Mouse (Mus musculus): ENCODE data around the gene Psmd12. TPM values are rescaled to one million over a fixed set of nuclear protein-coding genes. Genes with fewer than 3 reads are reported as not detected.

Gene Psmd12
- polyA plus RNA-seq, 2 experiments, result 45.6 to 103 TPM

DNA sequence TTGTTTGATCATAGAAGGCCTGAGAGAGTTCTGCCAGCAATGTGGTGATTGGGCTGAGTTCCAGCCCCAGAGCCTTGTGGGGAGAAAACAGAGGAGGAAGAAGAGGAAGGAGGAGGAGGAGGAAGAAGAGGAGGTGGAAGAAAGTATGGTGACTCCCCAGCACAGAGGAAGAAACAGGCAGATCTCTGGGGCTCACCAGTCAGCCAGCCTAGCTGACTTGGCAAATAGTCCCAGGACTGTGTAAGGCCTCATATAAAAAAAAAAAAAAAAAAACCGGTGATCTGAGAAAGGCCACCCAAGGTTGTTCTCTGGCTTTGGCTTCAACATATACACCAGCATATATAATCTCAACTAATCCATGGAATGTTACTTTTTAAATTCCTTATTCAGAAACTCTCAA lies 13.3 kb upstream of the Psmd12 start:
- WGBS (ENCODE audit: insufficient replicate concordance), result 50% methylated on average over 1 of the region's 1 CpGs
- Histone ChIP-seq H3K9me3 (ENCODE audit: control insufficient read depth, low read length) (no peaks in the 10 kb centered on the region), H3K27ac (peak overlapping the region; percentile 53), H3K4me1 (replicated peaks; ENCODE audit: control insufficient read depth in 2 of 2, insufficient read depth in 2 of 2, low read length in 1 of 2) (peaks cover 26 to 28% of the 10 kb centered on the region in 2 experiments), H3K4me2 (ENCODE audit: low read depth) (peak overlapping the region; percentile 46; the same call in 1 of the 2 replicates), H3K27me3 (ENCODE audit: control insufficient read depth, insufficient read depth, low read length) (no peaks in the 10 kb centered on the region), H3K9ac (replicated peaks) (no peak overlapping the region), H3K36me3 (replicated peaks; ENCODE audit: control insufficient read depth, insufficient read depth, low read depth) (no peaks in the 10 kb centered on the region), H3K4me3 (ENCODE audit: insufficient read depth in 1 of 2, low read depth in 2 of 2, low read length in 2 of 2) (no peak overlapping the region)
- ATAC-seq (ENCODE audit: insufficient read depth), result no peak
- DNase-seq (ENCODE audit: low read depth in 3 of 3, low spot score in 3 of 3), result no peak
- TF ChIP-seq EP300 (IDR thresholded peaks at IDR 0.05; ENCODE audit: low read depth) (no peak), CTCF (IDR thresholded peaks at IDR 0.05; ENCODE audit: low read depth) (no peak)

DNA sequence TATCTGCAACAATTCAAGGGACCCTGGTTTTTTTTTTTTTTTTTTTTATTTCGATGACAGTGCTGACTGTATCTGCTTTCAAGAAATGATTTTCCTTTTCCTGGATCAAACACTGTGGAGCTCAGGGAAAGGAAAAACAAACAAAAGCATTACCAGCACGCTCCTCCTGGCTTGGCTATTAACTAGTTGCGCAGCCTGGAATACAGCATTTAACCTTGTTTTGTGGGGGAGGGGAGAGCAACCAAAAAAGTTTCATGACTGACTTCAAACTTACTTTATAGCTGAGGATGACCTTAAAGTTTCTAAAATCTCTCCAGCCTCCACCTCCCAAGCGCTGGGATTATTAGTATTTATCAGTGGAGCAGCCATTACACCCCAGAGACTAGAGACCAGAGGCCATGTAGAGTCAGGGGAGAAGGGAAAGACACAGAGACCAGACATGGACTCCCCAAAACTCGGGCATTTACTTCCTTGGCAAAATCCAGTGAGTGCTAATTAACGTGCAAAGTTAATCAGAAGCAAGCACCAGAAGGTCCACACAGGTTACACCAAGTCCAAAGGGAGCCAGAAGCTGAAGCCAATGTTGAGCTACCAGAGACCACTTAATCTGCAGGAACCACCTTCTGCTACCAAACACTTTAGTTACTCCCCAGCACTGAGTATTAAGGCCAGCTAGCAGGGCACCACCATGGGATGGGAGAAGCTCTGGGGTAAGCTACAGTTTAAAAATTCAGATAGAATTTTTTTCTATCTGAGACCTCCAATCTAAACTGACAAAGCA lies 12.5 kb upstream of the Psmd12 start:
- no peak for ATAC-seq (ENCODE audit: insufficient read depth)
- H3K9ac ChIP-seq (replicated peaks), result peak overlapping the region; percentile 39
- peak overlapping the region; percentile 46 for H3K4me2 ChIP-seq (ENCODE audit: low read depth)

GRCm38 (mm10) chr11:107468252-107469030 lies 10.8 kb upstream of the Psmd12 start:
- TF ChIP-seq EP300 (IDR thresholded peaks at IDR 0.05; ENCODE audit: low read depth), result peak; percentile 80
- no peak for TF ChIP-seq CTCF (IDR thresholded peaks at IDR 0.05; ENCODE audit: low read depth)
- peak; percentile 66 for ATAC-seq (ENCODE audit: insufficient read depth)
- no peaks in the 10 kb centered on the region for H3K36me3 ChIP-seq (replicated peaks; ENCODE audit: control insufficient read depth, insufficient read depth, low read depth)

More for the DNA sequence above, 12.5 kb upstream of the Psmd12 start:
- Histone ChIP-seq H3K4me3 (ENCODE audit: insufficient read depth in 1 of 2, low read depth in 2 of 2, low read length in 2 of 2) (no peak overlapping the region), H3K9me3 (ENCODE audit: control insufficient read depth, low read length) (no peaks in the 10 kb centered on the region), H3K27ac (peak overlapping the region; percentile 61), H3K36me3 (replicated peaks; ENCODE audit: control insufficient read depth, insufficient read depth, low read depth) (no peaks in the 10 kb centered on the region), H3K27me3 (ENCODE audit: control insufficient read depth, insufficient read depth, low read length) (no peaks in the 10 kb centered on the region), H3K4me1 (replicated peaks; ENCODE audit: control insufficient read depth in 2 of 2, insufficient read depth in 2 of 2, low read length in 1 of 2) (peaks cover 26 to 32% of the 10 kb centered on the region in 2 experiments)
- WGBS (ENCODE audit: insufficient replicate concordance), result 53% methylated on average over 6 of the region's 6 CpGs
- TF ChIP-seq EP300 (IDR thresholded peaks at IDR 0.05; ENCODE audit: low read depth) (no peak), CTCF (IDR thresholded peaks at IDR 0.05; ENCODE audit: low read depth) (no peak)
- DNase-seq (ENCODE audit: low read depth in 3 of 3, low spot score in 3 of 3), result no peak

DNA sequence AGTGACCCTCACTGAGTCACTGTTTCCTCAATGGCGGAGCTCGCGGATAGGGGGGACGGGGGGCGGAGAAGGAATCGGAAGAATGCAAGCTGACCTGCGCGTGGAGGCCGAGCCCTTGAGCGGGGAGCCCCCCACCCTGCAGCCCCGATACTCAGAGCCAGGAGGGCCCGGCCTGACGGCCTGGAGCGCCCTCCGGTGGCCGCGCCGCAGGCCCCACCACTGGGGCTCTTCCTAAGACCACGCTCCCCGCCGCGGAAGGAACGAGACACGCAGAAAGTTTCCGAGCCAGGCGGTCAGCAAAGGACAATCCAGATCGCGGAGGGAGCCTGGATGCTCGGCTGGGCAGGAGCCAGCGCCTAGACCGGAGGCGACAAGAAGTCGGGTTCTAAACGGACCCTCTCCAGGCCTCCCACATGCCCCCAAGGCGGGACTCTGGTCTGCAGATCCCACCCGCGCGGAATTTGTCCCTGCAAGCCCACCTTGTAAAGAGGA lies 10.2 kb upstream of the Psmd12 start:
- Histone ChIP-seq H3K9ac (replicated peaks) (peak overlapping the region; percentile 80), H3K27ac (peak overlapping the region; percentile 95), H3K4me3 (ENCODE audit: insufficient read depth in 1 of 2, low read depth in 2 of 2, low read length in 2 of 2) (peak overlapping the region; percentile 65 to 73), H3K4me2 (ENCODE audit: low read depth) (peak overlapping the region; percentile 69), H3K36me3 (replicated peaks; ENCODE audit: control insufficient read depth, insufficient read depth, low read depth) (no peaks in the 10 kb centered on the region), H3K9me3 (ENCODE audit: control insufficient read depth, low read length) (no peaks in the 10 kb centered on the region), H3K4me1 (replicated peaks; ENCODE audit: control insufficient read depth in 2 of 2, insufficient read depth in 2 of 2, low read length in 1 of 2) (peaks cover 26 to 33% of the 10 kb centered on the region in 2 experiments), H3K27me3 (ENCODE audit: control insufficient read depth, insufficient read depth, low read length) (no peaks in the 10 kb centered on the region)
- peak; percentile 50 to 68 (median 57) for DNase-seq (ENCODE audit: low read depth in 3 of 3, low spot score in 3 of 3)
- under 1% methylated on average over 38 of the region's 38 CpGs for WGBS (ENCODE audit: insufficient replicate concordance)
- TF ChIP-seq CTCF (IDR thresholded peaks at IDR 0.05; ENCODE audit: low read depth) (peak; percentile 91), EP300 (IDR thresholded peaks at IDR 0.05; ENCODE audit: low read depth) (0 out of 2 replicates have a peak, but pooled peaks have one; percentile 7)
- ATAC-seq (ENCODE audit: insufficient read depth), result peak; percentile 59

More at GRCm38 (mm10) chr11:107468252-107469030, 10.8 kb upstream of the Psmd12 start:
- H3K27me3 ChIP-seq (ENCODE audit: control insufficient read depth, insufficient read depth, low read length), result no peaks in the 10 kb centered on the region
- H3K4me3 ChIP-seq (ENCODE audit: insufficient read depth in 1 of 2, low read depth in 2 of 2, low read length in 2 of 2), result peak overlapping the region; percentile 65 to 73
- peak overlapping the region; percentile 95 for H3K27ac ChIP-seq
- peak overlapping the region; percentile 80 for H3K9ac ChIP-seq (replicated peaks)
- no peaks in the 10 kb centered on the region for H3K9me3 ChIP-seq (ENCODE audit: control insufficient read depth, low read length)
- H3K4me1 ChIP-seq (replicated peaks; ENCODE audit: control insufficient read depth in 2 of 2, insufficient read depth in 2 of 2, low read length in 1 of 2), result peaks cover 26 to 33% of the 10 kb centered on the region in 2 experiments
- peak; percentile 82 to 85 (median 84) for DNase-seq (ENCODE audit: low read depth in 3 of 3, low spot score in 3 of 3)
- H3K4me2 ChIP-seq (ENCODE audit: low read depth), result peak overlapping the region; percentile 69
- 4% methylated on average over 16 of the region's 16 CpGs for WGBS (ENCODE audit: insufficient replicate concordance)
